Mouse (Mus musculus) limb, embryonic 14.5 days (tissue): ENCODE data around the gene Triobp. TPM values are rescaled to one million over a fixed set of nuclear protein-coding genes. Genes with fewer than 3 reads are reported as not detected.
"Not testable (repeated sequence)": the region's sequence is repeated elsewhere in the genome, so short reads cannot be mapped to it uniquely, and the experiment has no call there.

ENCODE experiments used
- ATAC-seq: fragments of 200-750 bp; cut with Nextera tagmentation; 2 replicates; pipeline ENCODE4 v1.8.0; 2017; ENCODE audit warnings: low read depth, moderate number of reproducible peaks, moderate TSS enrichment; ENCODE audit not compliant: low FRiP score
- DNase-seq: peaks from one replicate; pipeline ENCODE4 v3.0.0-alpha.2; 2015; ENCODE audit warnings: low spot score
- H3K27ac ChIP-seq: fragments of 300-500 bp; sonication (generic); replicated peaks from 2 replicates; pipeline ENCODE4 v1.5.1; 2014; ENCODE audit warnings: low read depth, mild to moderate bottlenecking, low read length, moderate library complexity, mixed read lengths
- H3K27me3 ChIP-seq: fragments of 300-500 bp; sonication (generic); 2 replicates; pipeline ENCODE4 v1.6.1; 2014; ENCODE audit warnings: low read length, mixed read lengths; ENCODE audit not compliant: control insufficient read depth, insufficient read depth
- H3K36me3 ChIP-seq: fragments of 300-500 bp; sonication (generic); 2 replicates; pipeline ENCODE4 v1.6.1; 2014; ENCODE audit warnings: mild to moderate bottlenecking, low read length, moderate library complexity, mixed read lengths; ENCODE audit not compliant: control insufficient read depth, insufficient read depth
- H3K4me1 ChIP-seq: fragments of 300-500 bp; sonication (generic); 2 replicates; pipeline ENCODE4 v1.6.1; 2014; ENCODE audit warnings: antibody characterized with exemption, low read length, mixed read lengths; ENCODE audit not compliant: control insufficient read depth, insufficient read depth
- H3K4me2 ChIP-seq: fragments of 300-500 bp; sonication (generic); replicated peaks from 2 replicates; pipeline ENCODE4 v1.6.1; 2014; ENCODE audit warnings: low read depth, mild to moderate bottlenecking, low read length, moderate library complexity; ENCODE audit not compliant: severe bottlenecking
- H3K4me3 ChIP-seq: fragments of 300-500 bp; sonication (generic); replicated peaks from 2 replicates; pipeline ENCODE4 v1.5.1; 2014; ENCODE audit warnings: low read length
- H3K9ac ChIP-seq: fragments of 300-500 bp; sonication (generic); 2 replicates; pipeline ENCODE4 v1.6.1; 2014; ENCODE audit warnings: mild to moderate bottlenecking, low read depth, low read length, moderate library complexity; ENCODE audit not compliant: severe bottlenecking
- H3K9me3 ChIP-seq: fragments of 300-500 bp; sonication (generic); 2 replicates; pipeline ENCODE4 v1.6.1; 2016; ENCODE audit warnings: low read length; ENCODE audit not compliant: control insufficient read depth
- POLR2A ChIP-seq: fragments of 200-500 bp; IDR thresholded peaks from 2 replicates; pipeline ENCODE4 v1.8.0; 2012; ENCODE audit warnings: inconsistent platforms, mild to moderate bottlenecking, moderate library complexity, borderline replicate concordance; ENCODE audit not compliant: insufficient read depth, insufficient read length; ENCODE audit errors: extremely low read depth
- WGBS: fragments of 180-500 bp; shearing (Covaris S2); extraction: QIAGEN DNeasy Blood & Tissue Kit; methylation state at CpG from one replicate; pipeline ENCODE4 v1.1.7; 2014; 5-methylcytosine and 5-hydroxymethylcytosine counted together
- polyA plus RNA-seq, 2 experiments: library from polyadenylated mRNA; depleted of rRNA in 1 of 2; stranded (reverse) in 1 of 2; unstranded in 1 of 2; fragments of >200 nt; fragmentation: Nextera tagmentation in 1 of 2; extraction: Ambion mirVana in 1 of 2; gene quantifications; 2 replicates each; pipeline versions ENCODE4 v1.2.1 to v1.2.3; 2012 to 2014

The Triobp gene
- polyA plus RNA-seq, 2 experiments = 44.7 to 64.4 TPM

GRCm38 (mm10) chr15:79030551-79031435 lies 83.3 kb downstream of the Triobp start:
- 1% methylated on average over 52 of the region's 52 CpGs for WGBS
- Histone ChIP-seq H3K4me3 (peak overlapping the region; percentile 82), H3K36me3 (no peaks in the 10 kb centered on the region), H3K27me3 (no peaks in the 10 kb centered on the region), H3K4me2 (peak overlapping the region; percentile 96), H3K9me3 (no peaks in the 10 kb centered on the region), H3K4me1 (peaks cover 23% of the 10 kb centered on the region), H3K9ac (peak overlapping the region; percentile 100), H3K27ac (peak overlapping the region; percentile 75)
- ATAC-seq (peak; percentile 84), DNase-seq (peak; percentile 96)
- 0 out of 2 replicates have a peak, but pooled peaks have one; percentile 25 for TF ChIP-seq POLR2A

GRCm38 (mm10) chr15:79031908-79032307 lies 84.4 kb downstream of the Triobp start:
- not testable (repeated sequence) for H3K27me3 ChIP-seq, H3K36me3 ChIP-seq, H3K4me3 ChIP-seq, H3K9me3 ChIP-seq, H3K4me2 ChIP-seq, DNase-seq, H3K9ac ChIP-seq, ATAC-seq, H3K27ac ChIP-seq
- 81% methylated on average over 5 of the region's 5 CpGs for WGBS
- H3K4me1 ChIP-seq = peaks cover 13% of the 10 kb centered on the region

- peak; percentile 61 for DNase-seq
- Histone ChIP-seq H3K4me2 (peak overlapping the region; percentile 26; the same call in 1 of the 2 replicates), H3K9ac (0 out of 2 replicates have a peak overlapping the region, but pooled peaks have one; percentile 12), H3K4me1 (peaks cover 18% of the 10 kb centered on the region), H3K9me3 (no peaks in the 10 kb centered on the region), H3K27ac (no peak overlapping the region), H3K4me3 (no peak overlapping the region), H3K36me3 (peaks cover 14% of the 10 kb centered on the region; the same call in 1 of the 2 replicates), H3K27me3 (peaks cover 22% of the 10 kb centered on the region)
- 12% methylated on average over 14 of the region's 14 CpGs for WGBS
- TF ChIP-seq POLR2A = no peak
- no peak for ATAC-seq
These were observed 90.4 kb downstream of the Triobp start for GRCm38 (mm10) chr15:79037913-79038328.

- WGBS = 66% methylated on average over 10 of the region's 10 CpGs
- no peak for TF ChIP-seq POLR2A
- no peak overlapping the region for H3K4me2 ChIP-seq
- peaks cover 18% of the 10 kb centered on the region for H3K4me1 ChIP-seq
- peaks cover 26% of the 10 kb centered on the region for H3K27me3 ChIP-seq
- peaks cover 14% of the 10 kb centered on the region; the same call in 1 of the 2 replicates for H3K36me3 ChIP-seq
- ATAC-seq (no peak), DNase-seq (no peak)
- H3K27ac ChIP-seq = no peak overlapping the region
- no peaks in the 10 kb centered on the region for H3K9me3 ChIP-seq
- no peak overlapping the region for H3K4me3 ChIP-seq
- H3K9ac ChIP-seq = no peak overlapping the region
These were observed 90.8 kb downstream of the Triobp start for GRCm38 (mm10) chr15:79038331-79038730.

GRCm38 (mm10) chr15:79038853-79039252 lies 91.3 kb downstream of the Triobp start:
- no peak for ATAC-seq
- no peaks in the 10 kb centered on the region for H3K9me3 ChIP-seq
- 25% methylated on average over 7 of the region's 7 CpGs for WGBS

More at GRCm38 (mm10) chr15:79038853-79039252, 91.3 kb downstream of the Triobp start:
- H3K36me3 ChIP-seq = peaks cover 14% of the 10 kb centered on the region; the same call in 1 of the 2 replicates
- H3K4me2 ChIP-seq = no peak overlapping the region
- no peak for TF ChIP-seq POLR2A
- H3K9ac ChIP-seq = no peak overlapping the region
- peaks cover 18% of the 10 kb centered on the region for H3K4me1 ChIP-seq
- H3K4me3 ChIP-seq = no peak overlapping the region
- no peak overlapping the region for H3K27ac ChIP-seq
- H3K27me3 ChIP-seq = peaks cover 30% of the 10 kb centered on the region
- DNase-seq = peak; percentile 63
